Mouse (Mus musculus) testis, adult 2 months (tissue): ENCODE measurements at regions not wholly inside any gene's neighbourhood (a gene's known extent, or its start where the extent isn't known, plus 50 kb on each side); places are given as distances from the start of the nearest gene placed in this dataset.

Experiments used
- H3K27ac ChIP-seq: fragments of 200-500 bp; 2 replicates; pipeline ENCODE4 v1.5.1; 2012; ENCODE audit warnings: low read depth, low read length; ENCODE audit not compliant: control insufficient read depth, insufficient read depth
- H3K27me3 ChIP-seq: fragments of 200-500 bp; 2 replicates; pipeline ENCODE4 v1.6.1; 2012; ENCODE audit warnings: mild to moderate bottlenecking, low read length, moderate library complexity; ENCODE audit not compliant: control insufficient read depth, insufficient read depth
- H3K36me3 ChIP-seq: fragments of 200-500 bp; 2 replicates; pipeline ENCODE4 v1.6.1; 2012; ENCODE audit warnings: mild to moderate bottlenecking, low read length; ENCODE audit not compliant: control insufficient read depth, insufficient read depth
- H3K4me1 ChIP-seq: fragments of 200-500 bp; 2 replicates; pipeline ENCODE4 v1.6.1; 2012; ENCODE audit warnings: low read length; ENCODE audit not compliant: control insufficient read depth, insufficient read depth
- H3K4me3 ChIP-seq: fragments of 200-500 bp; 2 replicates; pipeline ENCODE4 v1.5.1; 2012; ENCODE audit warnings: low read depth, mild to moderate bottlenecking, low read length, moderate library complexity, mixed read lengths; ENCODE audit not compliant: control insufficient read depth
- CTCF ChIP-seq: fragments of 200-500 bp; IDR thresholded peaks from 2 replicates; pipeline ENCODE4 v1.5.1; 2012; ENCODE audit warnings: low read depth, mild to moderate bottlenecking, inconsistent platforms, low read length, moderate library complexity; ENCODE audit not compliant: control insufficient read depth, insufficient read depth, insufficient replicate concordance
- POLR2A ChIP-seq: fragments of 200-500 bp; IDR thresholded peaks from 2 replicates; pipeline ENCODE4 v1.6.1; 2012; ENCODE audit warnings: low read depth, mild to moderate bottlenecking, inconsistent platforms, low read length, moderate library complexity; ENCODE audit not compliant: control insufficient read depth

GRCm38 (mm10) chr16:95900181-95900580 is 90.6 kb downstream of the Psmg1 start:
- TF ChIP-seq POLR2A = no peak
- Histone ChIP-seq H3K27me3 (no peaks in the 10 kb centered on the region), H3K4me1 (no peaks in the 10 kb centered on the region), H3K36me3 (no peaks in the 10 kb centered on the region), H3K27ac (no peak overlapping the region), H3K4me3 (no peak overlapping the region)

GRCm38 (mm10) chr16:95899672-95900071 is 91.1 kb downstream of the Psmg1 start:
- TF ChIP-seq CTCF (no peak), POLR2A (no peak)
- no peaks in the 10 kb centered on the region for H3K36me3 ChIP-seq
- H3K4me1 ChIP-seq = no peaks in the 10 kb centered on the region
- H3K4me3 ChIP-seq = no peak overlapping the region
- H3K27me3 ChIP-seq = no peaks in the 10 kb centered on the region
- H3K27ac ChIP-seq = no peak overlapping the region

- TF ChIP-seq CTCF = no peak
- no peak for TF ChIP-seq POLR2A
- H3K27me3 ChIP-seq = no peaks in the 10 kb centered on the region
- no peaks in the 10 kb centered on the region for H3K4me1 ChIP-seq
- H3K27ac ChIP-seq = no peak overlapping the region
- H3K4me3 ChIP-seq = no peak overlapping the region
- no peaks in the 10 kb centered on the region for H3K36me3 ChIP-seq
Observed at GRCm38 (mm10) chr16:95897843-95898242, 92.9 kb downstream of the Psmg1 start.

- Histone ChIP-seq H3K27me3 (no peaks in the 10 kb centered on the region), H3K36me3 (no peaks in the 10 kb centered on the region), H3K27ac (no peak overlapping the region), H3K4me3 (no peak overlapping the region), H3K4me1 (no peaks in the 10 kb centered on the region)
- TF ChIP-seq CTCF (no peak), POLR2A (no peak)
Observed at GRCm38 (mm10) chr16:95896126-95896525, 94.6 kb downstream of the Psmg1 start.

- no peaks in the 10 kb centered on the region for H3K36me3 ChIP-seq
- TF ChIP-seq POLR2A (no peak), CTCF (no peak; the same call in 1 of the 2 replicates)
- no peak overlapping the region for H3K27ac ChIP-seq
- no peak overlapping the region for H3K4me3 ChIP-seq
- H3K27me3 ChIP-seq = no peaks in the 10 kb centered on the region
- no peaks in the 10 kb centered on the region for H3K4me1 ChIP-seq
Observed at GRCm38 (mm10) chr16:95893534-95894290, 97.0 kb downstream of the Psmg1 start.

GRCm38 (mm10) chr16:95892356-95892755 is 98.4 kb downstream of the Psmg1 start:
- TF ChIP-seq POLR2A = no peak
- no peak for TF ChIP-seq CTCF
- no peak overlapping the region for H3K4me3 ChIP-seq
- H3K27ac ChIP-seq = no peak overlapping the region
- no peaks in the 10 kb centered on the region for H3K27me3 ChIP-seq
- H3K4me1 ChIP-seq = no peaks in the 10 kb centered on the region
- no peaks in the 10 kb centered on the region for H3K36me3 ChIP-seq

GRCm38 (mm10) chr16:95886131-95886530 is 104.6 kb downstream of the Psmg1 start:
- no peaks in the 10 kb centered on the region for H3K4me1 ChIP-seq
- H3K27me3 ChIP-seq = no peaks in the 10 kb centered on the region
- no peaks in the 10 kb centered on the region for H3K36me3 ChIP-seq
- TF ChIP-seq POLR2A (no peak), CTCF (no peak)
- H3K4me3 ChIP-seq = no peak overlapping the region
- H3K27ac ChIP-seq = no peak overlapping the region

GRCm38 (mm10) chr16:95873297-95873696 is 117.5 kb downstream of the Psmg1 start:
- no peak overlapping the region for H3K27ac ChIP-seq
- TF ChIP-seq POLR2A (no peak), CTCF (no peak)
- H3K4me1 ChIP-seq = no peaks in the 10 kb centered on the region
- H3K27me3 ChIP-seq = no peaks in the 10 kb centered on the region
- no peaks in the 10 kb centered on the region for H3K36me3 ChIP-seq
- H3K4me3 ChIP-seq = no peak overlapping the region

GRCm38 (mm10) chr16:95872436-95872835 is 118.3 kb downstream of the Psmg1 start:
- Histone ChIP-seq H3K27ac (no peak overlapping the region), H3K4me1 (no peaks in the 10 kb centered on the region), H3K27me3 (no peaks in the 10 kb centered on the region), H3K4me3 (no peak overlapping the region), H3K36me3 (no peaks in the 10 kb centered on the region)
- TF ChIP-seq POLR2A (no peak), CTCF (no peak)
